Mouse (Mus musculus): ENCODE data around the gene Cdk15. TPM values are rescaled to one million over a fixed set of nuclear protein-coding genes. Genes with fewer than 3 reads are reported as not detected.

Gene Cdk15
- polyA plus RNA-seq, 1 experiment: 0.11 TPM

DNA sequence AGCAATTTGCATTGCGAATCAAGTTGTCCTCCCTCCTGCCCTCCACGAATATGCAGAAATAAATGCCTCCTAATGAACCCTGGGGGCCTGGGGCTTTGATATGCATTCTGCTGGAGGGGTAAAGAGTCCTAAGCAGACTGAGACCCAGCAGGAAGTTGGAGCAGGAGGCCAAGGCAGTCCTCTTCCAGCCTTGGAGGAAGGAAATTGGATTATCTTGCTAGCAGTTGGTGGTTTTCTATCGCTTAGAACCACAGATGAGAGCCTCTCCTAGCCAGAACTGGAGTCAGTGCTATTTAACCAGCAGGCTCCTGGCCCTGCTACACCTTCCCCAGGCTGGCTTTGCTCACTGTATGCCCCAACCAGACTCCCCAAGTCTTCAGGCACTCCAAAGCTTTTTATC, 119.9 kb downstream of the Cdk15 start:
- DNase-seq (ENCODE audit: low read depth): no peak

DNA sequence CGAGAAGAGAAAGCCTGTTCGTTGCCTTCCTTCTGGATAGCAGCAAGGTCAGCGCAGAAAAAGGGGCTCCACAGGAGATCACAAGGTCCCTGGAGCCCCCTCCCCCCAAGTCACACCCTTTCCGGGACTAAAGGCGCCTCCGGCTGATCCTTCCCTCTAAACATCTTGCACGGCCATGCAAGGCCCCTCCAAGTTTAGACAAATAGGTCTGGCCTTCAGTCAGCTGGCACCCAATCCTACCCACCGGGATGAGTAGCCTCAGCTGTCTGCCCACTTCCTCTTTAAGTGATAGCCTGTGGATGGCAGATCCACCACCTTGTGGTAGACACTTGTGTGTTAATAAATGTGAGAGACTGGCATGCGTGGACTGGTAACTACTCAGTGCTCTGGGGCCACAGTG, 120.6 kb downstream of the Cdk15 start:
- no peak for DNase-seq (ENCODE audit: low read depth)

DNA sequence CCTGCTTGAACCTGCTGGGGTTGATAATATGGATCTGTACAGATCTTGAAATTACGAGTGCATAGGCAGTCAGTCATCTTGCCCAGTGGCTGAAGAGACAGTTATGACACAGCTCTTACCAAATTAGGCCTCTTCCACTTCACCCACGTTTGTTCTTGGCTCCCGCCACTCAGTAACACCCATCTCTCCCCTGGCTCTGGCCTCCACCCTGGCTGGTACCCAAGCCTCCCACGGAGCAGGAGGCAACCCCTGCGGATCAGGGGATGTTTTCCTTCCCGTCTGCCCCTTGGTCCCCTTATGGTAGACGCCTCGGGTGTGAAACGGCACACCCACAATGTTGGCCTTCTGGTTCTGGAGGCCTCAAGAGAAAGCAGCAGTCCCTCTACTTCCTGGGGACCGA, 124.2 kb downstream of the Cdk15 start:
- DNase-seq (ENCODE audit: low read depth): peak; percentile 88

DNA sequence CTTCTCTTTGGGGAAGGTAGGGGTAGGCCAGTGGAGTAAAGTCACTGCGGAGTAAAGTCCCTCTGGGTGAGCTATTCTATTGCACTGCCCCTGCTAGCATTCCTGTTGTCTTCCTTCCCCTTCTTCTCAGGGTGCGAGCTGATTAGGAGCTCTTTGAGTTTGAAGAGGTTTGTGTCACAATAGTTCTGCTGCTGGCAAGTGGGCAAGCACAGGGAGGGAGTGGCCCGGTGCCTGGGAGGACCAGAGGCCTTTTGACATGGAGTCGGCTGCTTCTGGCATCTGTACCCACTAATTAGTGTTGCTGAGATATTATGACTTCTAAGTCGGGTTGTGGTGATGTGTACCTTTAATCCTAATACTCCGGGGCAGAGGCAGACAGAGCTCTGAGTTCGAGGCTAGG, 124.8 kb downstream of the Cdk15 start:
- peak; percentile 52 for DNase-seq (ENCODE audit: low read depth)

DNA sequence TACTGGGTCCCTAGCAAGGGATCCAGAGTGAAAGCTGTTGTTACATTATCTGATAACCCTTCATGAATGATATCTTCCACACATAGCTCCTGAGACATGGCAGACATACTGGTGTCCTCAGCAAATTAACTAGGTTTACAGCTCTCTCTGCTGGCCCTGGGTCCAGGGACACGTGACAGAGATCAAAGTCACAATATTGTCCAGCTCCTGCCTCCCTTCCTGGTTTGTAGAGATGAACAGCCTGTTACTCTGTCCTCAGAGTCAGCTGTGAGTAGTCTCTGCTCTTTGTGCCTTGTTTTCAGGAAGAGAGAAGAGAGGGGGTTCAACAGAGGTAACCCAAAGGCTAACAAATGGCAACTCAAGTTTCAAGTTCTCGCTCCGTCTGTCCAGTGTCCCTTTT, 125.8 kb downstream of the Cdk15 start:
- no peak for DNase-seq (ENCODE audit: low read depth)

DNA sequence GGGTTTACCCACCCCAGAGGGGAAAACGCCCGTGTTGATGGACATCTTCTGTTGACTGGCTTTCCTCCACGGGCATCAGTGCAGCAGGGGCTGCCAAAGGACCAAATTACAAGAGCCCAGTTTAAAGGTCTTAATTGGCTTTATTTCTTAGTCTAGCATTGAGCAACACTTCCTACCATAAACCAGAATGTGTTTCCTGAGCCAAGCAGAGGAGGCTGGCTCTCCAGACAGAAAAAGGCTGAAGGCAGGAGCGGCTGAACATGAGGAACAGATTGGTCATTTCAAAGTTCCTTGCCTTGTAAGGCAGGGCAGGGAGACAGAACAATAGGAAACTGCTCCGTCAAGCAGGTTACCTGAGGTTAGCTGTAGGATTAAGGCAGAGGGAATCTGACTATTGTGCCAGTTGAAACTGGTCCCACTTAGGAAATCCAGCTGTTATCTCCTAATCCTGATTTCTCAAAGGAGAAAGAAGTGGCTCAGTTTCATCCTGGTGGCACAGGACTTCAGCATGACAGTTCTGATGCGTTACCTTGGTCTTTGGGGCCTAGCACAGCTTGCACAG, 126.4 kb downstream of the Cdk15 start:
- DNase-seq (ENCODE audit: low read depth): peak; percentile 98

DNA sequence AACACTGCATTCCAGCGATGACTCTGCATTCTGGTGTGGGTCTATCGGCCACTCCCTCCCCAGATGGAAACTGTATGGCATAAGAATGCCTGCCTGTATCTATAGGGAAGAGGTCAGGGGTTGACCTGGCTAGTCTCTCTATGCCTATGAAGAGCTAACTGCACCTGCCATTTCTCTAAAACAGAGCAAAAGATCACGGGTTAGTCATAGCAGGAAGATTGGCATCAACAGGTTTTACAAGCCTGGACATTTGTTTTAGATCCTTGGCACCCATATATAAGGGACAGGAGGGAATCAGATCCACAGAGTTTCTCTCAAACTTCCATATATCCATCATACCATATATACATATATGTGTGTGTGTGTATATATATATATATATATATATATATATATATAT, 127.7 kb downstream of the Cdk15 start:
- DNase-seq (ENCODE audit: low read depth): no peak

DNA sequence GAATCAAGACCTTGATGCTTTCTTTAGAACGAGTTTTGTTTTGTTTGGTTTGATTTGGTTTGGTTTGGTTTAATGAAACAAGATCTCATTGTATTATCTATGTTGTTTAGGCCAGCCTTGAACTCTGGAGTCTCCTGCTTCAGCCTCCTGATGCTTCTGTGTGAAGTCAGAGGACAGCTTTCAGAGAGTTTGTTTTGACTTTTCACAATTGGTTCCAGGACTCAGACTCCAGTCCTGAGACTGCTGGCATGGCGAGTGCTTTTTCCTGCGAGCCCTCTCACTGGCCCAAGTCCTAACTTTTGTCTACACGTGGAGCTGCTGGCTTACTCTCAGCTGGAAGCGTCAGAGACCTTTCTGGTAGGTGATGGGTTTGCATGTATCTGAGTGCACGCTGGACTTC, 128.9 kb downstream of the Cdk15 start:
- no peak for DNase-seq (ENCODE audit: low read depth)

DNA sequence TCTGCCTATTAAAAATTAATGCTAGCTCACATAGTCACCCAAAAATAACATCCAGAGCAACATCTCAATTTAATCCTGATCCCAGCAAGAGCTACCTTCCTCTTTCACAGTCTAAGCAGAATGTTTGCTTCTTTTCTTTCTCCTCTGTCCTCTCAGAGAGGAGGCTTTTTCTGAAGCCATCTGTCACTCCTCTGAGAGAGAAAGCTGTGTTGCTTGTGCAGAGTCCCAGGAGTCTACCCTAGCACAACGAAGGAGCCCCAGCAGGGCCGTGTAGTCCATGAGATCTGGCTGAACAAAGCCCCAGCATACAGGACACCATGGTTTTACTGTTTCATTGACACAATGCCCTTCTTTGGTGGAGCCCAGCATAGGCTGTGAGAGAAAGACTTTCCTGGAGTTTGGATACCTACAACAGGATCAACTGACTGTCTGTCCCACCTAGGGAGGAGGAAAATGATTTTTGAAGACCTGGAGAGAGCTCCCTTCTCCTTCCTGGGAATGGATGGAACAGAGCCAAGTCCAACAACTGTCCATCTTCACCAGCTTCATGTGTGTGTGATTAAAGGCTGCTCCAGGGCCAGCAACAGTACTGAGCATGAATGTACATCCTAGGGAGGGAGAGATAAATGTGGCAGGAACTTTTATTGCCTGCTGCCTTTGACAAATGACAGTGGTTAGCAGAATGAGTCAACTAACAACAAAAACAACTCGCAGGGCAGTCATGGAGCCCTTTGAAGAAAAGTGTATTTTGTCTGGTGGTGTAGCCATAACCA, 131.0 kb downstream of the Cdk15 start:
- no peak for DNase-seq (ENCODE audit: low read depth)

DNA sequence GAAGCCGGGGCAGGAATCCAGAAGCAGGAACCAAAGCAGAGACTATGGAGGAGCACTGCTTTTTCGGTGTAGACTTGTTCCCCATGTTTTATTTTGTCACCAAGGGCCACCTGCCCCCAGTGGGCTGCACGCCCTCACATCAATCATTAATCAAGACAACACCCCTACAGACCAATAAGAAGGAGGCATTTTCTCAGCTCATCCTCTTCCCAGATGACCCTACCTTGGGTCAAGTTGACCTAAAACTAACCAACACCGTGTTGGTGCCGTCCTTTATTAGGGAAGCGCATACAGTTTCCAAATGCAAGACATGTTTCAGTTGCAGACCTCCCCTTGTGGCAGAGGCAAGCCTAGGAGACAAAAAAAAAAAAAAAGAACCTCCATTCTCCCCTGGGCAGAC, 132.5 kb downstream of the Cdk15 start:
- no peak for DNase-seq (ENCODE audit: low read depth)

DNA sequence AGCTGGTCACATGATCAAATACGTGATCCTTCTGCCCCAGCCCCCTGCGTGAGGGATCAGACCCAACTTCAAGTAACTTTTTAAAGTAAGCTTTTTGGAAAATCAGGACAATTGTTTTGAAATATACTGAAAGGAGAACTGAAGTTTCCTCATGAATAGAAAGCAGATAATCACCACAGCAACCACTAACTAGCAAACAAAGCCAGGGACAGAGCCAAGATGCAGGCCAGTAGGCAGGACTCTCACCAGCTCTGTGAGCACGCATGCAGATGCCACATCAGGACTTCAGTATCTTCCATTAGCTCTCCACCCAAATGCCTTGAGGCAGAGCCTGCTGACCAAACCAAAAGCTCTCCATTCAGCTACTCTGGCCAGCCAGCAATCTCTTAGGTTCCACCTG, 135.0 kb downstream of the Cdk15 start:
- DNase-seq (ENCODE audit: low read depth): no peak

DNA sequence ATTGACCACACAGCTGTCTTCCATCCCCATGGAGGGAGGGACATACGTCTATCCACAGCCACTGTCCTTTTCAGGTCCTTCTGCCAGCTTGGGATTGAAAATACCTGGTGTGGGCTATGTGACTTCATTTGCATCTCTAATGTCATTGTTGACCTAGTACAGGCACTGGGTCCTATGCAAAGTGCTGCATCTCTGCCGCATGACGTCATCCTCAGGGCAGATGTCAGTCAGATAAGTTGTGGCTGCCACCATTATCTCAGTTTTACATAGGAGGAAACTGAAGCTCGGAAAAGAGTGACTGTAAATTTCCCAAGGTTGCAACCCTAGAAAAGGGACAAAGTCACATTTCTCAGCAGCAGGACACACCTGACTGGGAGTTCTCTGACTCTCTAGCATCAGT, 137.4 kb downstream of the Cdk15 start:
- DNase-seq (ENCODE audit: low read depth): no peak

DNA sequence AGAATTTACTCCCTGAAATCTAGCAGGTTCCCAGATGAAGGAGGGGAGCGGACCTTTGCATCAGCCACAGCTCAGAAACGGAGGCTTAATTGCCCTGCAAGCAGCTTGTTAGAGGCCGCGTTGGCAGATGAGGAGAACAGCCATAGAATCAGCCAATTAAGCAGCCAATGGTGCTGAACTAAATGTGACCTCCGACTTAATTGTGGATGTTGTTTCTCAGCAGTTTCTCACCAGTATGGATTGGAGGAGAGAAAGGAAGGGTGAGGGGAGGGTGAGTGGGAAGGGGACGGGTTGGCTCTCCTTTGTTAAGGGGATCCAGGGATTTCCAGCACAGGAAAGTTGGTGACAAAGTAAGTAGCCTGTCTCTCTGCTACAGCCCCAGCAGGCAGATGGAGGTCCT, 137.9 kb downstream of the Cdk15 start:
- DNase-seq (ENCODE audit: low read depth): no peak

DNA sequence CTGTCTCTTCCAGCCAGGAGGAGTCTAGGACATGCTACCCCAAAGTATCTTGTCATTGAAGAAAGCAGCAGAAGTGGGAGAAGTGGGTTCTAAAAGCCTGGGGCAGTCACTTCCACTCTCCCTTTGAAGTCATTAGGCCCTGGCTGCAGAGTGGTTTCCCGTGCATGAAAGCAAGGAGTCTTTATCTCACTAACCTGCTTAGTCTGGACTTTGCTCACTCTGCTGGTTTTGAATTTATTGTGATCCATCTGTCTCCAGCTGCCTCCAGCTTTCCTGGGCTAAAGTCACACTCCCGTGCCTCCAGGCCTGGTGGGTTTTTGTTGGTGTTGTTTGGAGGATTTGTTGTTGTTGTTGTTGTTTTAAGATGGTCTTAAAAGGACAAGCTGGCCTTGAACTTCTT, 139.3 kb downstream of the Cdk15 start:
- DNase-seq (ENCODE audit: low read depth): no peak

DNA sequence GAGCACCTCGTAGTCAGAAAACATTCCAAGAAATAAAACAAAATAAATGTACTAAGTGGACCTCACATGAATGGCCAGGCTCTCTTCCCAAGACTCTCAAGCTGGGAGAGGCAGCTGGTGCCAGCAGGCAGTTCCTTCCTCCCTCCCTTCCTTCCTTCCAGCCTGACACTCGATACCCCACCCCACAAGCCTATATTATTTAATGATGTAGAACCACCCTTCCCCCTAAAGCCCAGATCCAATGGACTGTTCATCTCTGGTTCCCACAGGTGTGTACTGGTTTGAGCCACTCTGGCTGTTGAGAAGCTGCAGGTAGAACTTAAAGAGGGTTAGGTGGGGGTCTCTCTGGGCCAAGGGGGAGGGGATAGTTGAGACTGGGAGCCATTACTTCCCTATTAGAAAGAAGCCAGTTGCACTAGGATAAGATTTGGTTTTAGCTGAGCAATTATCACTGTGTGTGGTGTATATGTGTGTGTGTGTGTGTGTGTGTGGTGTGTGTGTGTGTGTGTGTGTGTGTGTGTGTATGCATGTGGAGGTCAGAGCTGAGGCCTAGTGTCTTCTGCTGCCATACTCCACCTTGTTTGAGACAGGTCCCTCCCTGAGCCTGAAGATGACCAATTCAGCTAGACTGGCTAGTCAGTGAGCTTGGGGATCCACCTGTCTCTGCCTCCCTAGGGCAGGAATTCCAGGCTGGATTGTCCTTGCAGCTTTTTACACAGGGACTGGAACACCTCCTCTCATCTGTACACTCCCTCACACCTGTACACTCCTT, 143.0 kb downstream of the Cdk15 start:
- no peak for DNase-seq (ENCODE audit: low read depth)

DNA sequence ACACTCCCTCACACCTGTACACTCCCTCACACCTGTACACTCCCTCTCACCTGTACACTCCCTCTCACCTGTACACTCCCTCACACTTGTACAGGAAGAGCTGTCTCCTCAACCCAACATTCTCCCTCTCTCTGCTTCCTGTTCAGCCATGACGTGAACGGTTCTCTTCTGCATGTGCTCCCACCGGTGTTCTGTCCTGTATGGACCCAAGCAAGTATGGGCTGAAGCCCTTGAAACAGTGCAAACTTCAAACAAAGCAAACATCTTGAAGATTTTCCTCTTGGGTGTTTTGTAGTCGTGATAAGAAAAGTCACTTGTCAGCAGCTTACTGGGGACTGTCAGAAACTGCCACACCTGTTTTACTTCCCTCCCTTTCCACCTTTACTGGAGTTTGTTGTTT, 144.5 kb downstream of the Cdk15 start:
- no peak for DNase-seq (ENCODE audit: low read depth)

Other genes with a start within 250 kb of the Cdk15 start
- 0.12 and 0.36 TPM in 2 replicates for gene C2cd6, start 162.0 kb upstream of the Cdk15 start, polyA plus RNA-seq (2012; rRNA removed)
- 6.3 and 6.9 TPM in 2 replicates for gene Tmem237, start 136.5 kb upstream of the Cdk15 start, polyA plus RNA-seq (2012; rRNA removed)
- 0.93 and 1.5 TPM in 2 replicates for gene Mpp4, start 93.5 kb upstream of the Cdk15 start, polyA plus RNA-seq (2012; rRNA removed)
- 5.6 and 6.0 TPM in 2 replicates for gene Als2, start 19.7 kb upstream of the Cdk15 start, polyA plus RNA-seq (2012; rRNA removed)
- gene Fzd7, start 225.5 kb downstream of the Cdk15 start, polyA plus RNA-seq (2012; rRNA removed): 9.5 and 10.2 TPM in 2 replicates

All from gonadal fat pad, adult 2 months (tissue).